Mouse (Mus musculus) liver, embryonic 16.5 days (tissue): ENCODE results near the gene Ric1. TPM values are rescaled to one million over a fixed set of nuclear protein-coding genes. Genes with fewer than 3 reads are reported as not detected.

Source experiments
- ATAC-seq: fragments of 200-750 bp; cut with Nextera tagmentation; 2 replicates; pipeline ENCODE4 v1.8.0; 2017; ENCODE audit warnings: low read depth, mild to moderate bottlenecking, moderate number of reproducible peaks, moderate library complexity
- H3K27ac ChIP-seq: fragments of 300-500 bp; sonication (generic); 2 replicates; pipeline ENCODE4 v1.5.1; 2014; ENCODE audit warnings: mild to moderate bottlenecking, low read length
- H3K27me3 ChIP-seq: fragments of 300-500 bp; sonication (generic); 2 replicates; pipeline ENCODE4 v1.6.1; 2014; ENCODE audit warnings: low read depth, low read length, mixed read lengths; ENCODE audit not compliant: control insufficient read depth, insufficient read depth
- H3K36me3 ChIP-seq: fragments of 300-500 bp; sonication (generic); 2 replicates; pipeline ENCODE4 v1.6.1; 2014; ENCODE audit warnings: mild to moderate bottlenecking; ENCODE audit not compliant: control insufficient read depth, insufficient read depth
- H3K4me1 ChIP-seq: fragments of 300-500 bp; sonication (generic); 2 replicates; pipeline ENCODE4 v1.6.1; 2014; ENCODE audit warnings: low read depth, low read length, mixed read lengths; ENCODE audit not compliant: control insufficient read depth
- H3K4me2 ChIP-seq: fragments of 300-500 bp; sonication (generic); 2 replicates; pipeline ENCODE4 v1.6.1; 2014; ENCODE audit warnings: low read depth, low read length, mixed read lengths
- H3K4me3 ChIP-seq: fragments of 300-500 bp; sonication (generic); 2 replicates; pipeline ENCODE4 v1.5.1; 2014; ENCODE audit warnings: low read depth, mild to moderate bottlenecking, low read length
- H3K9ac ChIP-seq: fragments of 300-500 bp; sonication (generic); 2 replicates; pipeline ENCODE4 v1.6.1; 2014; ENCODE audit warnings: low read depth, low read length
- H3K9me3 ChIP-seq: fragments of 300-500 bp; sonication (generic); replicated peaks from 2 replicates; pipeline ENCODE4 v1.6.1; 2016; ENCODE audit warnings: low read length; ENCODE audit not compliant: control insufficient read depth
- WGBS: fragments of 180-500 bp; shearing (Covaris S2); extraction: QIAGEN DNeasy Blood & Tissue Kit; methylation state at CpG from one replicate; pipeline ENCODE4 v1.1.7; 2014; ENCODE audit not compliant: insufficient replicate concordance; 5-methylcytosine and 5-hydroxymethylcytosine counted together
- polyA plus RNA-seq: library from polyadenylated mRNA; unstranded; fragments of >200 nt; fragmentation: Nextera tagmentation; extraction: Ambion mirVana; gene quantifications from 2 replicates; pipeline ENCODE4 v1.2.1, GENCODE M21; 2015

Ric1 gene
- polyA plus RNA-seq, 1 experiment from 2014 or later, result 3.6 TPM

DNA sequence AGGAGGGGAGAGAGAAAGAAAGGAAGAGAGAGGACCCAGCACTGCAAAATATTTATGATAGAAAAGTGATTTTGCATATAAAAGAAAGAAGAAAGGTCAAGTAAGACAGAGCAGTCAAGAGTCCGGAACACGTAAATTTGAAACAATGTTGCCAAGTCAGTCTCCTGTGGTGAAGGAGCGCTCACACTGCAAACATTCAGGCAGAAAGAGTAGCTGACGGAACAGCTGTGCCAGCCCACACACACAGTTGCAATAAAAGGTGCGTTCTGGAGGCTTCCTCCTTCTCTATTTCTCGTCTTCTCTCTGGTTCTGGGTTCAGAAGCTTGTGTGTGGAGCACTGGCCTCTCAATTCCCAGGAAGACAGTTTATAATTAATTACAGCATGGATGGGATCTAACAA lies 133.1 kb downstream of the Ric1 start:
- Histone ChIP-seq H3K4me2 (no peak overlapping the region), H3K9me3 (no peaks in the 10 kb centered on the region), H3K27me3 (no peaks in the 10 kb centered on the region), H3K9ac (no peak overlapping the region), H3K4me1 (peaks cover 4% of the 10 kb centered on the region), H3K27ac (no peak overlapping the region), H3K36me3 (no peaks in the 10 kb centered on the region), H3K4me3 (no peak overlapping the region)
- no peak for ATAC-seq
- WGBS, result 58% methylated on average over 6 of the region's 6 CpGs

- Histone ChIP-seq H3K27me3 (no peaks in the 10 kb centered on the region), H3K4me3 (no peak overlapping the region), H3K36me3 (no peaks in the 10 kb centered on the region), H3K4me2 (no peak overlapping the region), H3K9ac (no peak overlapping the region), H3K9me3 (no peaks in the 10 kb centered on the region), H3K27ac (no peak overlapping the region), H3K4me1 (no peaks in the 10 kb centered on the region)
- 71% methylated on average over 4 of the region's 4 CpGs for WGBS
- no peak for ATAC-seq
Observed at GRCm38 (mm10) chr19:29656029-29656428, 133.9 kb downstream of the Ric1 start.

Other genes starting within 250 kb of the Ric1 start
- 0.91 and 1.1 TPM in 2 replicates for gene Insl6, start 196.9 kb upstream of the Ric1 start, polyA plus RNA-seq
- gene Rln1, start 187.6 kb upstream of the Ric1 start, polyA plus RNA-seq, result not detected in 2 replicates
- gene Plgrkt, start 154.9 kb upstream of the Ric1 start, polyA plus RNA-seq, result 33.9 and 34.2 TPM in 2 replicates
- gene Cd274, start 154.8 kb upstream of the Ric1 start, polyA plus RNA-seq, result 0.96 and 1.0 TPM in 2 replicates
- gene Pdcd1lg2, start 111.4 kb upstream of the Ric1 start, polyA plus RNA-seq, result 0.05 and 0.08 TPM in 2 replicates
- 9.4 and 10.0 TPM in 2 replicates for gene Ermp1, start 126.1 kb downstream of the Ric1 start, polyA plus RNA-seq
- not detected in 2 replicates for gene Mlana, start 175.5 kb downstream of the Ric1 start, polyA plus RNA-seq